Mouse (Mus musculus): ENCODE measurements around the gene Angel2.

GRCm38 (mm10) chr1:190898899-190899575 lies 25.9 kb upstream of the Angel2 start:
- TF ChIP-seq CTCF (IDR thresholded peaks at IDR 0.05; ENCODE audit: control insufficient read depth, insufficient read depth, insufficient read length): no peak
- no peak for TF ChIP-seq FOSL1 (IDR thresholded peaks at IDR 0.05; ENCODE audit: insufficient read depth, low read length, poor library complexity, severe bottlenecking)
- no peak for TF ChIP-seq MYOD1 (IDR thresholded peaks at IDR 0.05; ENCODE audit: control insufficient read depth, insufficient read length, low read depth)
